Mouse (Mus musculus) ES-E14 (cell line): ENCODE results near the gene Rp9. TPM values are rescaled to one million over a fixed set of nuclear protein-coding genes. Genes with fewer than 3 reads are reported as not detected.

Experiments used
- DNase-seq: peaks from one replicate; pipeline ENCODE4 v3.0.0-alpha.2; 2013; ENCODE audit warnings: low read depth, low spot score
- H3K27ac ChIP-seq: 2 replicates; pipeline ENCODE4 v1.5.1; 2012; ENCODE audit warnings: low read depth, mild to moderate bottlenecking, low read length, moderate library complexity, mixed read lengths; ENCODE audit not compliant: poor library complexity, insufficient read depth, severe bottlenecking
- H3K36me3 ChIP-seq: 2 replicates; pipeline ENCODE4 v1.6.1; 2012; ENCODE audit warnings: mild to moderate bottlenecking, low read length, moderate library complexity, mixed read lengths; ENCODE audit not compliant: control insufficient read depth, poor library complexity, insufficient read depth, severe bottlenecking
- H3K4me1 ChIP-seq, 2 experiments: fragments of 150-350 bp in 1 of 2; sonication (generic) in 1 of 2; 2 replicates each; pipeline ENCODE4 v1.6.1; 2012; ENCODE audit warnings: low read length in 2 of 2, mild to moderate bottlenecking in 1 of 2, mixed read lengths in 1 of 2; ENCODE audit not compliant: control insufficient read depth in 2 of 2, insufficient read depth in 2 of 2, poor library complexity in 1 of 2
- H3K4me3 ChIP-seq, 2 experiments: fragments of 150-350 bp in 1 of 2; sonication (generic) in 1 of 2; 2 replicates each; pipeline ENCODE4 v1.5.1; 2012; ENCODE audit warnings: low read length in 2 of 2, low read depth in 1 of 2, mild to moderate bottlenecking in 1 of 2, mixed read lengths in 1 of 2; ENCODE audit not compliant: insufficient read depth in 1 of 2, poor library complexity in 1 of 2, severe bottlenecking in 1 of 2
- H3K9ac ChIP-seq: 2 replicates; pipeline ENCODE4 v1.6.1; 2012; ENCODE audit warnings: low read depth, mild to moderate bottlenecking, low read length, mixed read lengths; ENCODE audit not compliant: poor library complexity, insufficient read depth, severe bottlenecking
- H3K9me3 ChIP-seq: fragments of 150-350 bp; sonication (generic); 2 replicates; pipeline ENCODE4 v1.6.1; 2012; ENCODE audit warnings: low read depth, mild to moderate bottlenecking, low read length; ENCODE audit not compliant: control insufficient read depth, insufficient read depth
- CHD2 ChIP-seq: IDR thresholded peaks from 2 replicates; pipeline ENCODE4 v1.6.1; 2014; ENCODE audit warnings: mild to moderate bottlenecking, low read depth, low read length, inconsistent platforms
- HCFC1 ChIP-seq: IDR thresholded peaks from 2 replicates; pipeline ENCODE4 v1.6.1; 2012; ENCODE audit warnings: low read length, inconsistent platforms, borderline replicate concordance; ENCODE audit not compliant: insufficient read depth
- MAFK ChIP-seq: IDR thresholded peaks from 2 replicates; pipeline ENCODE4 v1.6.1; 2014; ENCODE audit warnings: mild to moderate bottlenecking, low read depth, low read length, inconsistent platforms; ENCODE audit not compliant: insufficient read depth
- ZC3H11A ChIP-seq: IDR thresholded peaks from 2 replicates; pipeline ENCODE4 v1.6.1; 2012; ENCODE audit warnings: low read depth, mild to moderate bottlenecking, inconsistent platforms, low read length, borderline replicate concordance
- ZNF384 ChIP-seq: IDR thresholded peaks from 2 replicates; pipeline ENCODE4 v1.6.1; 2012; ENCODE audit warnings: low read depth, low read length, inconsistent platforms
- in situ Hi-C, 2 experiments: fragments of 600-800 bp; cut with MboI; formaldehyde crosslinking; loops; one replicate each; pipeline ENCODE4 v1.15.1; 2025; ENCODE audit warnings: low sequenced_read_pairs in 2 of 2, inconsistent platforms in 1 of 2; ENCODE audit not compliant: unreplicated experiment in 2 of 2
- total RNA-seq: library from RNA; depleted of rRNA; stranded (reverse); fragments of 300-350 nt; gene quantifications from 2 replicates; pipeline ENCODE4 v1.2.3, GENCODE M21; 2012; rRNA removed

The Rp9 gene
- total RNA-seq, 1 experiment, result 32.8 TPM

DNA sequence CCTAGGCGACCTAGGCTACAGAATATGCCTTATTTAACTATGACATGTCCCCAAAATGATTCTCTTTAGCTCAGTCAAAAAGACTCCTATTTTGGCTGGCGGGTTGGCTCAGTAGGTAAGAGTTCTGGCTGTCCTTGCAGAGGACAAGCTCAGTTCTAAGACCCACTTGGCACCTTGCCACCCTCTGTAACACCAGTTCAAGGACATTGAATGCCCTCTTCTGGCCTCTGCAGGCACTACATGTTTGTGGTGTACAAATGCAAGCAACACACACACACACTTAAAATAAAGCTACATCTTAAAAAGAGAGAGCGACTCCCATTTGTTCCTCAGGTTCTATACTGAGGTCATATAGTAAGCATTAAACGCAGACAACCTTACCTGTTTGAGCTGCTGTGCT lies 96.8 kb downstream of the Rp9 start:
- DNase-seq, result no peak
- in situ Hi-C loops, result no loop called here
- TF ChIP-seq HCFC1, result no peak
- TF ChIP-seq CHD2, result no peak
- TF ChIP-seq ZC3H11A, result no peak
- Histone ChIP-seq H3K4me1 (peaks cover 0 to 2% of the 10 kb centered on the region in 2 experiments; a peak in 2 of 4 replicates), H3K36me3 (peaks cover 46% of the 10 kb centered on the region), H3K27ac (no peak overlapping the region), H3K9ac (no peak overlapping the region), H3K9me3 (no peaks in the 10 kb centered on the region), H3K4me3 (no peak overlapping the region)

DNA sequence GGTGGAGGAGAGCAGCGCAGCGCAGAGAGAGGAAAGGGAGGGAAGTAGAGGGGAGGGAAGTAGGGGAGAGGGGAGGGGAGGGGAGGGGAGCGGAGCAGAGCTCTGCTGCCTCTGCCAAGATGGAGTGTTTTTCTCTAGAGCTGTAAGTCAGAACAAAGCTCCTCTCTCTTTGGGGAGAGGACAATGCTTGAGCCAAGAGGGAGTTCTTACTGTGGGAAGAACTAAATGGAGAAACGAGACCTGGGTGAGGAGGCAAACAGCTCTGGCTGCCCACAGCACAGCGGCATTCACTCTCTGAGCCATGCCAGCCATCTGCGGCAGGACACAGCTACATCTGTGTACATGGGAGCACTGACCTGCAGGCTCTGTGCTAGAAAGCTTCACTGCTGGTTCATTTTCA lies 101.5 kb downstream of the Rp9 start:
- no peak overlapping the region for H3K27ac ChIP-seq
- no peak overlapping the region for H3K9ac ChIP-seq
- H3K36me3 ChIP-seq, result peaks cover 43% of the 10 kb centered on the region
- DNase-seq, result no peak
- H3K4me3 ChIP-seq, result no peak overlapping the region
- peaks cover 0 to 5% of the 10 kb centered on the region in 2 experiments; a peak in 2 of 4 replicates for H3K4me1 ChIP-seq
- in situ Hi-C loops, result no loop called here
- no peak for TF ChIP-seq HCFC1
- TF ChIP-seq CHD2, result no peak
- no peak for TF ChIP-seq MAFK
- no peak for TF ChIP-seq ZNF384
- no peak for TF ChIP-seq ZC3H11A
- no peaks in the 10 kb centered on the region for H3K9me3 ChIP-seq

DNA sequence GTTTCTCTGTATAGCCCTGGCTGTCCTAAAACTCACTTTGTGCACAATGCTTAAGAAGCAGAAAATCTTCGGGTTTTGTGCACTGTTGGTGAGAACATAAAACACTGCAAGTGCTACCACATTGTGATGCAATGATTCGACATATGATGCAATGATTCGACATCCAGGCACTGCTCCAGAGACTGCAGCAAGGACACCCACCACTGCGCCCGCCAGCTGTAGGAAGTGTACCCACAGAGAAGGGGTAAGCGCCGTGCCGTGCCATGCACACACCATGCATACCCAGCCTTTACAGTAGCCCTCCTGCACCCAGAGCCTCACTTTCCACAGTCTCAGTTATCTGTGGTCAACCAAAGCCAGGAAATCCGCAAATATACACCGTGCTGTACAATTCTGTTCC lies 102.9 kb downstream of the Rp9 start:
- Histone ChIP-seq H3K4me1 (peaks cover 0 to 5% of the 10 kb centered on the region in 2 experiments; a peak in 2 of 4 replicates), H3K36me3 (peaks cover 43% of the 10 kb centered on the region), H3K9me3 (no peaks in the 10 kb centered on the region), H3K9ac (no peak overlapping the region), H3K27ac (no peak overlapping the region), H3K4me3 (no peak overlapping the region)
- in situ Hi-C loops, result no loop called here
- TF ChIP-seq CHD2 (no peak), MAFK (no peak), ZNF384 (no peak), HCFC1 (no peak), ZC3H11A (no peak)
- no peak for DNase-seq

DNA sequence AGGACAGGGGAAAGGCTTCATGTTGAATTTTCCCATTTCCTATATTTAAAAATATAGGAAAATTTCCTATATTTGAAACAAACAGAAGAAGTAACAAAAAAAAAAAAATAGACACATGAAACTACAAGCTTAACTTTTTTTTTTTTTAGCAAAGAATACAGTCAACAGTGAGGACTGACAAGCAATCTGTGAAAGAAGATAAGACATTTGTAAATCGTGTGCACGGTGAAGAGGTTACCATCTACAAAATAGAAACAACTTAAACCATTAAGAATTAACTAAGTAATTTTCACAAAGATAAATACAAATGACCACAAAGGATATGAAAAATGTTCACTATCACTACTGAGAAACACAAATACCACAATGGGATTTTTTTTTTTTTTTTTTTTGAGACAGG lies 103.3 kb downstream of the Rp9 start:
- Histone ChIP-seq H3K27ac (no peak overlapping the region), H3K4me1 (peaks cover 0 to 5% of the 10 kb centered on the region in 2 experiments; a peak in 2 of 4 replicates), H3K9me3 (no peaks in the 10 kb centered on the region), H3K4me3 (no peak overlapping the region), H3K9ac (no peak overlapping the region), H3K36me3 (peaks cover 42% of the 10 kb centered on the region)
- no peak for DNase-seq
- in situ Hi-C loops, result no loop called here
- TF ChIP-seq ZC3H11A (no peak), HCFC1 (no peak), ZNF384 (no peak), MAFK (no peak), CHD2 (no peak)

Other genes with a start within 250 kb of the Rp9 start
- gene Zfp809, start 244.0 kb downstream of the Rp9 start, total RNA-seq, result 90.7 and 129 TPM in 2 replicates
- gene Zfp599, start 209.8 kb downstream of the Rp9 start, total RNA-seq, result 9.6 and 11.3 TPM in 2 replicates
- 7.8 and 14.3 TPM in 2 replicates for gene Zfp810, start 162.1 kb downstream of the Rp9 start, total RNA-seq
- 155 and 168 TPM in 2 replicates for gene Anln, start 80.6 kb downstream of the Rp9 start, total RNA-seq
- 2.2 and 2.5 TPM in 2 replicates for gene 9530077C05Rik, start 58.2 kb downstream of the Rp9 start, total RNA-seq
- not detected in 2 replicates for gene Gm17545, start 15.5 kb downstream of the Rp9 start, total RNA-seq
- 10.3 and 12.3 TPM in 2 replicates for gene Bbs9, start 6.0 kb upstream of the Rp9 start, total RNA-seq